Mouse (Mus musculus): ENCODE data around the gene Sec22c. TPM values are rescaled to one million over a fixed set of nuclear protein-coding genes. Genes with fewer than 3 reads are reported as not detected.

The Sec22c gene
- 30.7 TPM for polyA plus RNA-seq (2017; shearing (Covaris generic))

GRCm38 (mm10) chr9:121704646-121705625, at the start of gene Sec22c:
TSS of gene Sec22c (minus strand) at chr9:121705490.

GRCm38 (mm10) chr9:121718792-121719318, 13.6 kb upstream of the Sec22c start, which contains the start of gene Nktr:
TSS of gene Nktr (plus strand) at chr9:121719169.

GRCm38 (mm10) chr9:121709898-121710583, 4.8 kb upstream of the Sec22c start, which contains the start of gene Ss18l2:
TSS of gene Ss18l2 (plus strand) at chr9:121710329.

GRCm38 (mm10) chr9:121642401-121643181, 62.7 kb downstream of the Sec22c start, which contains the start of gene Vipr1:
TSS of gene Vipr1 (plus strand) at chr9:121642716.

GRCm38 (mm10) chr9:121642001-121642400, 63.3 kb downstream of the Sec22c start, which contains the start of gene Lyzl4:
TSS of gene Lyzl4 (minus strand) at chr9:121642096.

Other genes starting within 250 kb of the Sec22c start
- gene Cck, start 209.8 kb downstream of the Sec22c start, polyA plus RNA-seq (2017; shearing (Covaris generic)): not detected
- gene Lyzl4, start 63.4 kb downstream of the Sec22c start, polyA plus RNA-seq (2017; shearing (Covaris generic)): not detected
- gene Vipr1, start 62.8 kb downstream of the Sec22c start, polyA plus RNA-seq (2017; shearing (Covaris generic)): 3.5 TPM
- gene Ss18l2, start 4.8 kb upstream of the Sec22c start, polyA plus RNA-seq (2017; shearing (Covaris generic)): 32.7 TPM
- gene Nktr, start 13.7 kb upstream of the Sec22c start, polyA plus RNA-seq (2017; shearing (Covaris generic)): 139 TPM
- 0.09 TPM for gene Zfp651, start 53.8 kb upstream of the Sec22c start, polyA plus RNA-seq (2017; shearing (Covaris generic))
- gene Klhl40, start 72.1 kb upstream of the Sec22c start, polyA plus RNA-seq (2017; shearing (Covaris generic)): not detected
- gene Hhatl, start 87.0 kb upstream of the Sec22c start, polyA plus RNA-seq (2017; shearing (Covaris generic)): not detected
- gene Ccdc13, start 134.0 kb upstream of the Sec22c start, polyA plus RNA-seq (2017; shearing (Covaris generic)): not detected
- gene Higd1a, start 152.9 kb upstream of the Sec22c start, polyA plus RNA-seq (2017; shearing (Covaris generic)): 83.9 TPM
- not detected for gene Ackr2, start 192.9 kb upstream of the Sec22c start, polyA plus RNA-seq (2017; shearing (Covaris generic))
- not detected for gene Cyp8b1, start 210.8 kb upstream of the Sec22c start, polyA plus RNA-seq (2017; shearing (Covaris generic))
- gene Fam198a, start 245.5 kb upstream of the Sec22c start, polyA plus RNA-seq (2017; shearing (Covaris generic)): 0.11 TPM